Mouse (Mus musculus) limb, embryonic 13.5 days (tissue): Measurements from ENCODE around the gene Efna4. TPM values are rescaled to one million over a fixed set of nuclear protein-coding genes. Genes with fewer than 3 reads are reported as not detected.
A peak's percentile ranks its signal among the peaks of the same experiment; 100 is the strongest.

Experiments used
- ATAC-seq: fragments of 200-750 bp; cut with Nextera tagmentation; 2 replicates; pipeline ENCODE4 v1.8.0; 2017; ENCODE audit warnings: low read depth, moderate number of reproducible peaks, moderate TSS enrichment; ENCODE audit not compliant: low FRiP score
- H3K27ac ChIP-seq: fragments of 300-500 bp; sonication (generic); 2 replicates; pipeline ENCODE4 v1.5.1; 2015; ENCODE audit warnings: inconsistent platforms, mild to moderate bottlenecking, moderate library complexity
- H3K27me3 ChIP-seq: fragments of 300-500 bp; sonication (generic); 2 replicates; pipeline ENCODE4 v1.6.1; 2015; ENCODE audit warnings: mild to moderate bottlenecking, inconsistent platforms
- H3K36me3 ChIP-seq: fragments of 300-500 bp; sonication (generic); 2 replicates; pipeline ENCODE4 v1.6.1; 2015; ENCODE audit warnings: inconsistent platforms, mild to moderate bottlenecking, moderate library complexity
- H3K4me1 ChIP-seq: fragments of 300-500 bp; sonication (generic); 2 replicates; pipeline ENCODE4 v1.6.1; 2015; ENCODE audit warnings: inconsistent platforms
- H3K4me2 ChIP-seq: fragments of 300-500 bp; sonication (generic); replicated peaks from 2 replicates; pipeline ENCODE4 v1.6.1; 2015; ENCODE audit warnings: inconsistent platforms, mild to moderate bottlenecking, moderate library complexity
- H3K4me3 ChIP-seq: fragments of 300-500 bp; sonication (generic); 2 replicates; pipeline ENCODE4 v1.5.1; 2015; ENCODE audit warnings: moderate library complexity, mild to moderate bottlenecking, inconsistent platforms
- H3K9ac ChIP-seq: fragments of 300-500 bp; sonication (generic); 2 replicates; pipeline ENCODE4 v1.6.1; 2015; ENCODE audit warnings: mild to moderate bottlenecking, inconsistent platforms
- H3K9me3 ChIP-seq: fragments of 300-500 bp; sonication (generic); 2 replicates; pipeline ENCODE4 v1.6.1; 2016; ENCODE audit warnings: inconsistent platforms
- WGBS: fragments of 180-500 bp; shearing (Covaris S2); methylation state at CpG from one replicate; pipeline ENCODE4 v1.1.7; 2015; 5-methylcytosine and 5-hydroxymethylcytosine counted together
- polyA plus RNA-seq: library from polyadenylated mRNA; unstranded; fragments of >200 nt; fragmentation: Nextera tagmentation; extraction: Ambion mirVana; gene quantifications from 2 replicates; pipeline ENCODE4 v1.2.1, GENCODE M21; 2015

Efna4 gene
- polyA plus RNA-seq, 1 experiment from 2014 or later, result 49.0 TPM

- Histone ChIP-seq H3K4me2 (peak within 1 kb of the TSS; percentile 98), H3K9me3 (no peaks in the 10 kb centered on the region), H3K27me3 (peaks cover 40% of the 10 kb centered on the region), H3K9ac (peak within 1 kb of the TSS; percentile 81), H3K27ac (peak within 1 kb of the TSS; percentile 22; the same call in 1 of the 2 replicates), H3K36me3 (no peaks in the 10 kb centered on the region), H3K4me1 (peaks cover 51% of the 10 kb centered on the region), H3K4me3 (peak within 1 kb of the TSS; percentile 74)
- under 1% methylated on average over 49 of the region's 53 CpGs for WGBS
- peak; percentile 66 for ATAC-seq
Measured at GRCm38 (mm10) chr3:89322514-89323165, 15.2 kb downstream of the Efna4 start, which contains the start of gene Efna3. TSS of gene Efna3 (minus strand) at chr3:89322965.

GRCm38 (mm10) chr3:89322131-89322500, 15.7 kb downstream of the Efna4 start:
- Histone ChIP-seq H3K9me3 (no peaks in the 10 kb centered on the region), H3K4me2 (peak overlapping the region; percentile 98), H3K27ac (peak overlapping the region; percentile 22; the same call in 1 of the 2 replicates), H3K27me3 (peaks cover 40% of the 10 kb centered on the region), H3K36me3 (no peaks in the 10 kb centered on the region), H3K9ac (peak overlapping the region; percentile 81), H3K4me1 (peaks cover 51% of the 10 kb centered on the region), H3K4me3 (peak overlapping the region; percentile 74)
- WGBS, result under 1% methylated on average over 12 of the region's 14 CpGs
- ATAC-seq, result 0 out of 2 replicates have a peak, but pooled peaks have one; percentile 1

DNA sequence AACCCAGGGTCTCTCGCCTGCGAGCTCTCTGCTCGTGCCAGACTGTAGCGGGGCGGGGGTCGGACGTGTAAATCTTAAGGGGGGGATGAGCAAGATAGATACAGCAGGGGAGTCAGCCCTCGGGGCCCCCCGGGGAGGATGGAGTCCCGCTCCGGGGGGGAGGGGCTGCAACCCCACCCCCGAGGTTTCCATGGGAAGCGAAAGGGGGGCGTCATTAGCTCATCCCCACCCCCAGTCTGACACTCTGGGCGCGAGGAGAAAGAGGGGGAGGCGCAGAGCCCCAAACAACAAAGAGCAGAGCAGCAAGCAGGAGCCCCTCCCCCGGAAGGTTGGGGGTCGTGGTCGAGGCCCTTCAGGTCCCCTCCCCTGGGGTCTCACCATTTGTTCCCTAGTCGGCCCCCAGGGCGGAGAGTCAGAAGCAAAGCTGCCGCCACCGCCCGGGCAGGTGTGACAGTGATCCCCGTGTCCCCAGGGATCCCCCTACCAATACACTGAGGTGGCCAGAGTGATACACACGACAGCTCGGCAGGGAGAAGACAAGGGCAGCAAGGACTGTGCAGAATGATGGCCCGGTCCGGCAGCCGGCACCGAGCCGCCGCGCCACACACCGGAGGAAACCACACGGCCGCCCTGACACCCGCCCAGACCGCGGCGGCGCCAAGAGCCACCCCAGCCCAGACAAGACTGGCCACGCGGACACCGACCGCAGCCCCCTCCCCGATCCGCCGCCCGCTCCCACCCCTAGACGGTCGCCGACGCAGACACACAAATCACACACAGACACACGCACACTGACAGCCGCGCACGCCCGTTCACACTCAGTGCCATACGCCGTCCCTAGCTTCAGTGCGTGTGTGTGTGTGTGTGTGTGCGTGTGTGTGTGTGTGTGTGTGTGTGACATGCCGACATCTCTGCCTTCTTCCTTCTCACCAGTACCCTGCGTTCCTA, 16.4 kb downstream of the Efna4 start:
- peaks cover 53% of the 10 kb centered on the region for H3K4me1 ChIP-seq
- no peaks in the 10 kb centered on the region for H3K36me3 ChIP-seq
- H3K27ac ChIP-seq, result no peak overlapping the region
- 0% methylated on average over 63 of the region's 66 CpGs for WGBS
- H3K4me2 ChIP-seq, result peak overlapping the region; percentile 98
- peak overlapping the region; percentile 74 for H3K4me3 ChIP-seq
- peaks cover 40% of the 10 kb centered on the region for H3K27me3 ChIP-seq
- no peaks in the 10 kb centered on the region for H3K9me3 ChIP-seq
- peak overlapping the region; percentile 81 for H3K9ac ChIP-seq
- no peak for ATAC-seq

DNA sequence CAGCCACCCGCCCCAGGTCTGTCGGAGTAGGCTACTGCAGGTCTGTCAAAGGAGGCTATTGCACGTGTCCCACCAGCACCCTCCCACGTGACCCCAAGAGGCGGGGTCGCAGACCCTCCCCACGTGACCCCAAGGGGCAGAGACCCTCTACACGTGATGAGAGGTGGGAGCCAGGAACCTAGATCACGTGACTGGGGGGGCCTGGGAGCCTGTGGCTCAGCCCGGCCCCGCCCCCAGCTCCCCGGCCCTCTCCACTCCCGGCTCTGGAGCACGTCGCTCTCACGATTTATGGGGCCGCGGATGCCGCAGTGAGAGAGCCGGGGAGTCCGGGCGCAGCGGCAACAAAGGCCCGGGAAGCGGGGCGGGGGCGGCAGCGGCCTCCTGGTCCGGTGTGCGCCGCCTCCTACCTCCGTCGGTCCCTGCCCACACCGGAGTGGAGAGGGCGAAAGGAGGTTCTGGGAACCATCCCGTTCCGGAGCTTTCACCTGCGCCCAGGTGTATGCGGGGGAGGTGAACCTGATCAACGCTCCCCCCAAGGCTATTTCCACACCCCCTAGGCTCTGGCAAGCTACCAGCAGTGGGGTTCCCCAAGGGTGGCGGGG, 17.1 kb downstream of the Efna4 start:
- peak overlapping the region; percentile 81 for H3K9ac ChIP-seq
- H3K4me2 ChIP-seq, result peak overlapping the region; percentile 98
- peaks cover 44% of the 10 kb centered on the region for H3K27me3 ChIP-seq
- peaks cover 61% of the 10 kb centered on the region for H3K4me1 ChIP-seq
- no peaks in the 10 kb centered on the region for H3K9me3 ChIP-seq
- no peak overlapping the region for H3K27ac ChIP-seq
- H3K36me3 ChIP-seq, result no peaks in the 10 kb centered on the region
- ATAC-seq, result no peak
- WGBS, result under 1% methylated on average over 41 of the region's 41 CpGs
- peak overlapping the region; percentile 74 for H3K4me3 ChIP-seq

- WGBS, result 3% methylated on average over 57 of the region's 58 CpGs
- H3K36me3 ChIP-seq, result peaks cover 5% of the 10 kb centered on the region; the same call in 1 of the 2 replicates
- H3K27me3 ChIP-seq, result peaks cover 44% of the 10 kb centered on the region
- H3K9me3 ChIP-seq, result no peaks in the 10 kb centered on the region
- H3K27ac ChIP-seq, result no peak overlapping the region
- H3K9ac ChIP-seq, result peak overlapping the region; percentile 53
- peak overlapping the region; percentile 74 for H3K4me3 ChIP-seq
- H3K4me2 ChIP-seq, result peak overlapping the region; percentile 98
- no peak for ATAC-seq
- H3K4me1 ChIP-seq, result peaks cover 70% of the 10 kb centered on the region
Measured at GRCm38 (mm10) chr3:89319591-89320350, 18.1 kb downstream of the Efna4 start.

GRCm38 (mm10) chr3:89318971-89319590, 18.7 kb downstream of the Efna4 start:
- Histone ChIP-seq H3K4me3 (peak overlapping the region; percentile 74), H3K4me1 (peaks cover 72% of the 10 kb centered on the region), H3K9ac (peak overlapping the region; percentile 53), H3K4me2 (peak overlapping the region; percentile 98), H3K27ac (no peak overlapping the region), H3K27me3 (peaks cover 44% of the 10 kb centered on the region), H3K9me3 (no peaks in the 10 kb centered on the region), H3K36me3 (peaks cover 5% of the 10 kb centered on the region; the same call in 1 of the 2 replicates)
- no peak for ATAC-seq
- WGBS, result 13% methylated on average over 21 of the region's 21 CpGs

- Histone ChIP-seq H3K27me3 (peaks cover 44% of the 10 kb centered on the region), H3K4me3 (peak overlapping the region; percentile 74; the same call in 1 of the 2 replicates), H3K9me3 (no peaks in the 10 kb centered on the region), H3K27ac (no peak overlapping the region), H3K4me1 (peaks cover 72% of the 10 kb centered on the region), H3K9ac (no peak overlapping the region), H3K4me2 (peak overlapping the region; percentile 19; the same call in 1 of the 2 replicates), H3K36me3 (peaks cover 5% of the 10 kb centered on the region; the same call in 1 of the 2 replicates)
- 67% methylated on average over 8 of the region's 8 CpGs for WGBS
- ATAC-seq, result no peak
Measured at GRCm38 (mm10) chr3:89318316-89318715, 19.5 kb downstream of the Efna4 start.

DNA sequence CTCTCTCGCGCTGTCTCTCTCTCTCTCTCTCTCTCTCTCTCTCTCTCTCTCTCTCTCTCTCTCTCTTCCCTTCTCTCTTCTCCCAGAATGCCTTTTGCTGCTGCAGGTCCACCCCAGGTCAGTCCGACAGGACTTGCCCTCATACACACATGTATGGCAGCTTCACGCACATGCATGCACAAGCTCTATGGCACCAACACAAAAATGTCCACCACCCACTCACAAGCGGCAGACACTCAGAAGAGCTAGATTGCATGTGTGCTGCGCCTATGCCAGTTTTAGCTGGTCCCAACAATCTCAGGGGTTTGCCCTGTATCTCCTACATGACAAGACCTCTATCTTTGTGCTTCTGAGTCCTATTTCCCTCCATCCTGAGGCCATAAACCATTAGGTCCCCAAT, 20.6 kb downstream of the Efna4 start:
- no peak overlapping the region for H3K9ac ChIP-seq
- ATAC-seq, result no peak
- 58% methylated on average over 6 of the region's 6 CpGs for WGBS
- peaks cover 44% of the 10 kb centered on the region for H3K27me3 ChIP-seq
- H3K4me2 ChIP-seq, result peak overlapping the region; percentile 64
- H3K4me3 ChIP-seq, result no peak overlapping the region
- peaks cover 65% of the 10 kb centered on the region for H3K4me1 ChIP-seq
- H3K27ac ChIP-seq, result 0 out of 2 replicates have a peak overlapping the region, but pooled peaks have one; percentile 22
- no peaks in the 10 kb centered on the region for H3K9me3 ChIP-seq
- H3K36me3 ChIP-seq, result peaks cover 5% of the 10 kb centered on the region; the same call in 1 of the 2 replicates

DNA sequence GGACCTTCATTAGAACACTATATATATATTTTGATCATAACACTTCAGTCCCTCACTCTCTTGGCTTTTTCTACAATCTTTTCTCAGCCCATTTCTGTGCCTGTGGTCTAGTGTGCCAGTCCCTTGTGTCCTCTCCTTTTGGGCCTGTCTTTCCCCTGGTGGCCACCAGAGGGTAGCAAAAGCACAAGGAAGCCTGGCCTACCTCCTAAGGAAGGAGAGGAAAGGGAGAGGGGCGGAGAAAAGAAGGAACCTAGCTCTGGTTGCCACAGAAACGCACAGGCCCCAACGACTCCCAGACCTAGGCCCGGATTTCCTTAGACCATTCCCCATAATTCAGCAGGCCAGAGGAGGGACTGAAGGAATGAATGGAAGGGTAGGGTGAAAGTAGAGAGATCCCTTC, 21.0 kb downstream of the Efna4 start:
- Histone ChIP-seq H3K9me3 (no peaks in the 10 kb centered on the region), H3K4me3 (0 out of 2 replicates have a peak overlapping the region, but pooled peaks have one; percentile 2), H3K27me3 (peaks cover 44% of the 10 kb centered on the region), H3K9ac (no peak overlapping the region), H3K36me3 (peaks cover 5% of the 10 kb centered on the region; the same call in 1 of the 2 replicates), H3K27ac (0 out of 2 replicates have a peak overlapping the region, but pooled peaks have one; percentile 22), H3K4me1 (peaks cover 61% of the 10 kb centered on the region), H3K4me2 (peak overlapping the region; percentile 64)
- ATAC-seq, result peak; percentile 55
- 0% methylated on average over 4 of the region's 4 CpGs for WGBS

- Histone ChIP-seq H3K27ac (no peak overlapping the region), H3K36me3 (peaks cover 5% of the 10 kb centered on the region; the same call in 1 of the 2 replicates), H3K9ac (peak overlapping the region; percentile 45; the same call in 1 of the 2 replicates), H3K9me3 (no peaks in the 10 kb centered on the region), H3K4me2 (peak overlapping the region; percentile 64), H3K27me3 (peaks cover 39% of the 10 kb centered on the region), H3K4me1 (peaks cover 55% of the 10 kb centered on the region), H3K4me3 (peak overlapping the region; percentile 31)
- WGBS, result 14% methylated on average over 40 of the region's 40 CpGs
- ATAC-seq, result no peak
Measured at GRCm38 (mm10) chr3:89315930-89316831, 21.6 kb downstream of the Efna4 start.
